Mouse (Mus musculus) cerebellum, adult 8-10 months (tissue): ENCODE data around the gene D3Ertd254e.
"Not testable (repeated sequence)": the region's sequence is repeated elsewhere in the genome, so short reads cannot be mapped to it uniquely, and the experiment has no call there.

Source experiments
- DNase-seq: peaks from one replicate; pipeline ENCODE4 v3.0.0; 2022

D3Ertd254e gene

GRCm38 (mm10) chr3:36150934-36151686 is at the start of gene D3Ertd254e:
TSS of gene D3Ertd254e (plus strand) at chr3:36151017.
- DNase-seq = peak; percentile 83

DNA sequence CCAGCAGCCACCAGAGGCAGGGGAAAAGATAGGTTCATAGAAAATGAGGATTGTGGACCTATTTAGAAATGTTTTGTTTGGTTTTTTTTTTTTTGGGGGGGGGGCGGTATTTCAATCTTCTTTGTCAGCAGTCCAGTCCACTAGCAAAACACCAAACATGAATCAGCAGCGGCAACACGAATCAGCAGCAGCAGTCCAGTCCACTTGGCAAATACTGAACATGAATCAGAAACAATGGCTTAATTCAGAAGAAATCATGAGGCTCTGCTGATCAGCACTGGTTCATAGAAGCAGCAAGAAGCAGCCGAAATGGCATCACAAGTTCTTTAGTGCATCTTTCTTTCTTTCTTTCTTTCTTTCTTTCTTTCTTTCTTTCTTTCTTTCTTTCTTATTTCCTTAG is 34.7 kb upstream of the D3Ertd254e start:
- no peak for DNase-seq

GRCm38 (mm10) chr3:36119684-36120548 is 30.9 kb upstream of the D3Ertd254e start:
- no peak for DNase-seq

- DNase-seq = not testable (repeated sequence)
These were observed 24.6 kb upstream of the D3Ertd254e start for GRCm38 (mm10) chr3:36126176-36126575.

GRCm38 (mm10) chr3:36136152-36136551 is 14.7 kb upstream of the D3Ertd254e start:
- no peak for DNase-seq

DNA sequence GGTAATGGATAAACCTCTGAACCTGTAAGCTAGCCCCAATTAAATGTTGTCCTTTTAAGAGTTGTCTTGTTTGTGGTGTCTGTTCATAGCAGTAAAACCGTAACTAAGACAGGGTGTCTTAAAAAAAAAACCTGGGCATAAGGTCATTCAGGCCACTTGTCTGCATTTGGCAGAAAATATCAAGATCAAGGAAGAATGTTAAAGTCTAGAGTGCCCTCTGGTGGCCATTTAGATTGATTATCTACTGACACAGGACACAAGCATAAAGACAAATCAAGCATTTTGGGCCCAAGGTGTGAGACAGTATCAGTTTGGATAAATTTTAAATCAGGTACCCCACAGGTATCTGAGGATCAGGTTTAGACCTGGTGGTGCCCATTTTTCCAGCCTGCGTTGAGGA is 13.3 kb upstream of the D3Ertd254e start:
- no peak for DNase-seq

DNA sequence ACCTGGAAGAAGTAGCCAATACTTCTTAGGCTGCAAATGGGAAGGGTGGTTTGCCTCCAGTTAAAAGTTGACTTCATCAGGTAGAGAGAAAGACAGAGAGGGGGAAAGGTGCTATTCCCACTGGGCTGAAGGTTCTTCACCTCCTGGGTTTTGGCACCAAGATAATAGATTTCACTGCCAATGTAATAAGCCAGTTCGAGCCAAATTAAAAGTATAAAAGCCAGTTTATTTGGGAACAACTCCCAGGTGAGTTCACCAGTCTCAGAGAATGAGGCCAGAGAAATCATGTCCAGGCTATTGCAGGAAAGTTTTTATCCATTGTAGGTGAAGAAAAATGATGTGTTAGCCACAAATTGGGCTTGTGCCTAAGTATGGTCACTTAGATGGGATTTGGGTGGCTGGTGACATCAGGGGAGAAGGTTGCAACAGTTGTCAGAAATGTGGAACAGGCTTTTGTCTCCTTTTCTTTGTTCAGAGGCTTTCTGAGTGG is 12.6 kb upstream of the D3Ertd254e start:
- DNase-seq = no peak

GRCm38 (mm10) chr3:36138996-36139395 is 11.8 kb upstream of the D3Ertd254e start:
- DNase-seq = no peak

DNA sequence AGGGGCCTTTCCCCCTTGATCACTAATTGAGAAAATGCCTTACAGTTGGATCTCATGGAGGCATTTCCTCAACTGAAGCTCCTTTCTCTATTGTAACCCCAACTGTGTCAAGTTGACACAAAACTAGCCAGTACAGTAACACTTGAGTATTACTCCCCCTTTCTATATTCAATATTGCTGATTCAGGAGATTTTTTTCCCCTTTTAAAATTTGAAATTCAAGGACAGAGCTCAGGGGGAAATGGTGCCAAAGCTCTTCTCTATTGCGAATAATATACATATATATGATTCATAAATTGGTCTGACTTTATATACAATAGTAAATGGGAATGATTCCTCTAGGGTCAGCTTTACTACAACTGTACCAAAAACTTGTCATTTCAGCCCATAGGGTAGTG is 282 bp upstream of the D3Ertd254e start:
- no peak for DNase-seq

- DNase-seq = no peak
These were observed 4.5 kb downstream of the D3Ertd254e start for GRCm38 (mm10) chr3:36155268-36155667.

GRCm38 (mm10) chr3:36170670-36171210 is 19.9 kb downstream of the D3Ertd254e start:
- DNase-seq = no peak

DNA sequence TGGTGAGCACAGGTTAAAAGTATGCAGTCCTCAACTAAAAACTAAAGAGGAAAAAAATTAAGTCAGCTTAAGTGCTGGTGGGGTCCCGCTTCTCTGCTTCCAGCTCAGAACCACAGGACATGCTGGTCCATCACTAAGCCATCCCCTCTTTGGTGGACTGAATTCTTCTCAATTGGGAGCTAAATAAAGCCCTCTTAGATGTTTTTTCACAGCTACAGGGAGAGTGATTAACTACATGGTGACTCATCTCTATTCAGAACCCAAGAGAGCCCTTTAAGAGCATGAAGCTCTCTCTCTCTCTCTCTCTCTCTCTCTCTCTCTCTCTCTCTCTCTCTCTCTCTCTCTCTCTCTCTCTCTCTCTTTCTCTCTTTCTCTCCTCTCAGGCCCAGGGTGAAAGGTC is 20.5 kb downstream of the D3Ertd254e start:
- no peak for DNase-seq

DNA sequence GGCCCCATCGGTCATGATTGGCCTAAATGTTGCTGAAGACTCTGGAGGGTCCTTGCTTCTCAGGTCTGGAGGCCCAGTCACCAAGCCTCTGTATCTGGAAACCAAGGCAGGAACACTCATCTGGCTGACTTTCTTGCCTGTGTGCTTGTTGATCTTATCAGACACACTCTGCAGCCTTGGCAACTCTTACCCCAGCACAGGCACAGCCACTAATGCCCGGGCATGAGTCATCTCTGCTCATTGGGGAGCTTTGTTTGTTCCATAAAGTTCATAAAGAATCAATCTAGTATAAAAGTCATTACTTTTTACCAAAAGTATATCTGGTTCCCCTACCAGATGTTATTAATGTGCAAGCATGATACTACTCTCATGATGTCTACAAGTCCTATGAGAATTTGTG is 22.9 kb downstream of the D3Ertd254e start:
- no peak for DNase-seq

DNA sequence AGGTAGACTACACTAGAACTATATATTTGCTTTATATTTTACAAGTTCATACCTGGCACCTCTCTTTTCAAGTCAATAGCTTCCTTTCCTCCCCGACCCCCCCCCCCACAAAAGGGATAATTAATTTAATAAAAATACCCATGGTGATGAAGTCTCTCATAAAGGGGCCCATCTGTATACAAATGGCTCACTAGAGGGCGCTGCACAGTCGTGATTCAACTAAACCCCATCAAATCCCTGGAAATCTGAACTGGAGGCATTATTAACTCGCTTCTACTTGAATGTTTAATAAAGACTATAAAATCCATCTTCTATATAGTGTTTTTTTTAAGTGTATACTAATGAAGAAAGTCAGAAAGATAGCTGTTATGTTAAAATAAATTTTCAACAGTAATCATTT is 30.7 kb downstream of the D3Ertd254e start:
- peak; percentile 19 for DNase-seq

- DNase-seq = no peak
These were observed 35.7 kb downstream of the D3Ertd254e start for GRCm38 (mm10) chr3:36186510-36186909.

- DNase-seq = no peak
These were observed 38.4 kb downstream of the D3Ertd254e start for GRCm38 (mm10) chr3:36189243-36189642.

DNA sequence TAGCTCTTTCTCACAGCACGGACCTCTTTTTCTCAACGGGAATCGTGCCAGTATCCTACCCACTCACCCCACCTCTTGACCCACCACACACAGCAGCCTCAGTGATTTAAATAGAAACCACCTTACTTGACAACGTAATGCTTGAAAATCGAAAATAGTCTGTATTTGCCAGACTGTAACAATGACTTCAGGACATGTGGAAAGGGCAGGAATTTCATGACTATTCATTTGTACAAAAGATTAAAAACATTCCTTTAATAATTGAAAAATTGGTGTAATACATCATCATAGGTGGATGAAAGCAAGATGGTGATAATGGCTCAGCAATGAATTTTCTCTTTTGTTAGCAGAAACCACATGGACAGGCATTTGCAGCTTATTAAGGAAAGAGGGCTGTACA is 50.3 kb downstream of the D3Ertd254e start:
- DNase-seq = no peak

DNA sequence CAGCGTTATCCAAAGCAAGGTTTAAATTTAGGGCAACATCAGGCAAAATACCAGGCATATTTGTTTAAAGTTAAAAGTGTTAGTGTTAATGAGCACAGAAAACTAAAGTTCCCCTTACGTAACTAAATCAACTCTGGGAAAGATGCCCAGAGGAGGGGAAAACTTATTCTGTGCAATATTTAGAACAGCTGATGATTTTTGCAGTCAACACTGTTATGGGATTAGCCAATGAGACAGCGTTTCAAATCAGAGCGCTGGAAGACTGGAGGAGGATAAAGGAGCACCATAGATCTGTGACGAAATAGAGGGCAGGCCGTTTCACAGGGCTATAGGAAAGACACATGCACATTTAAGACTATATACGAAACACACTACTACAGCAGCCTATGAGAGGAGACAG is 52.1 kb downstream of the D3Ertd254e start:
- DNase-seq = no peak

DNA sequence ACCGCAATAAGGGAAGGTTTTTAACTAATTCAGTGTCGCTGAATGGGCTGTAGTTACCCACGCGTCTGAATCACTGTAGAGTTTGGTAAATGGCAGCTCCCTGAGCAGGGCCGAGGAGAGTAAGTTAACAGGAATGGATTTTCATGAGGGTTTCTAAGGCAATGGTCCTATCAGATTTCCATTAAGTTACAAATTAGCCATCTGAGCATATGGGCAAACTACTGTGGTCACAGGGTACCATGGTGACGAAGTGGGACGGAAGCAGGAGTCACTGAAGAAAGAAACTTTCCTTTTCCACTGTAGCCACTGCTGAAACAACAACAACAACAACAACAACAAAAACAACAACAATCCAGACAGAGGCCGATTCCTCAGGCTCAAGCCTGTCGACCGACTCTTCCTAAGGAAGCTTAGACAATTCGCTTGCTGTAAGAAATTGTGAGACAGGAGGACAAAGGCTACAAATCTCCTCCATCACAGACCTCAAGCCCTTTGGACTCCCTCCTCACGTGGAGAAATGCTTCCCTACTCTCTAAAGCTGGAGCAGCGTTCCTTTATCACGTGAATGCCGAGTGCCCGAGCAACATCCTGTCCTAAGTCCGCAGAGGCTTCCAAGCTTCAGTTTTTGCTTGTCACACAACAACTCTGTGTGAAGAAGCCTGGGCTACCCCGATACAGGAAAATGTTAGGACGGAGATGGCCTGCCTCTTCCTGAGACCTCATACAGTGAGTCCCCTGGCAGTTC is 56.9 kb downstream of the D3Ertd254e start:
- no peak for DNase-seq

GRCm38 (mm10) chr3:36209776-36210555 is 59.1 kb downstream of the D3Ertd254e start:
- peak; percentile 5 for DNase-seq

DNA sequence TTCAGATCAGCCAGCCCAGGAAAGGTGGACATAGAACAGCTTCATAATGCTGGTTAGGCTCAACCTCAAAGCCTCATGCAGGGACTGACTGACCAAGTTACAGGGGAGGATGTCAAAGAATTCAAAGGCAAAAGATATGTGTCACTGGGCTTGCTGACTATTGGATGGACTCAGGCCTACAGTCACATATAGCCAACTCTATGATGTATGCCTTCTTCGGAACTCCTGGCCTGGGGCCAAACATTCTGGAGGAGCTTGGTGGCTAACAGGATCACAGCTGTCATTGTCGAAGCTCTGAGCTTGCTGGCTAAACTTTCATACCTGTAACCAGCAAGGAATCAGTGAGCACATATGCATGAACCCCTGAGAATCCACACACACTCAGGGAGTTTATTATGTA is 60.1 kb downstream of the D3Ertd254e start:
- DNase-seq = no peak

DNA sequence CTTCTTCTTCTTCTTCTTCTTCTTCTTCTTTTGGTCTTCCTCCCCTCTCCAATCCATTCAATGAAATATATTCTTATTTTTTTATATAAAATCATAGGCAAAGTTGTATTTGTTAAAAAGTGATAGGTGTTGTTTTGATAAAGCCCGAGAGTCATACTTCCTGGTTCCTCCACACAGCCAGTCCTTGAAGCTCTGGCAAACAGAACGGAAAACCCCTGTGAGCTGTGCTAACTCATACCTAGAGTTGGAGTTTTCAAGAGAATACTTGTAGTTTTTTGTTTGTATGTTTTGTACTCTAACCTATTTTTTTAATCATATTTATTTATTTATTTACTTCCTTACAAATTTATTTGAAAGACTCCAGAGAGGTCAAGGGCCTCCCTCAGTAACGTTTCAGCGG is 61.9 kb downstream of the D3Ertd254e start:
- no peak for DNase-seq
